Mouse (Mus musculus) C3H10T1/2 (cell line): ENCODE results near the gene Zfp354b. TPM values are rescaled to one million over a fixed set of nuclear protein-coding genes. Genes with fewer than 3 reads are reported as not detected.

Experiments
- polyA plus RNA-seq, 2 experiments: library from polyadenylated mRNA; unstranded; fragments of >200 nt; fragmentation: generic; extraction: Trizol; gene quantifications; one replicate each; pipeline ENCODE4 v1.2.1; 2012; ENCODE audit warnings: missing spikeins in 2 of 2

Gene Zfp354b
- polyA plus RNA-seq = under 1 TPM in 1 of 2 experiments, not detected in 1; 0.14 TPM

GRCm38 (mm10) chr11:50931451-50931866, at the start of gene Zfp354b:
Gene Zfp354b, minus strand, starts transcription at chr11:50931633.

GRCm38 (mm10) chr11:50966230-50966629, 34.8 kb upstream of the Zfp354b start, which contains the start of gene Olfr1378:
Gene Olfr1378, plus strand, starts transcription at chr11:50966530.

GRCm38 (mm10) chr11:50953665-50954064, 22.2 kb upstream of the Zfp354b start, which contains the start of gene Prop1:
Gene Prop1, minus strand, starts transcription at chr11:50953765.

DNA sequence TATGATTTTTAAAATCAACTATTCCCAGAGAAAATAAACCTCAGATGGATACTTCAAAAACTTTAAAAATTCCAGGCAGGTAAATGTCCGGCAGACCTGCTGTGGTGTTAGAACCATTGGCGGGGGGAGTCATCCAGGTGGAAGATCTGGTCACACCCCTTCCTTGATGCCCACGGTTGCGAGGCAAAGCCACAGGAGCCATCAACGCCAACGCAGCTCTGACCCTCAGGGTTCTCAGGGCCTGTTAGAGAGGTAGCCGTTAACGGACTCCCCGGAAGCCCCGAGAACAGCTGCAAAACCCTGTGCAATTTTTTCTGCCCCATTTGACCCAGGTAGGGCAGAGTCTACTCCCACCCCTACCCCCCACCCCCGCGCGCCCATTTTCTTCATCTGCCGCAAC, 12.1 kb upstream of the Zfp354b start, which contains the start of gene 4933414I15Rik:
Gene 4933414I15Rik (minus strand): TSS at position 260 of the 400 bp plus-strand sequence.

DNA sequence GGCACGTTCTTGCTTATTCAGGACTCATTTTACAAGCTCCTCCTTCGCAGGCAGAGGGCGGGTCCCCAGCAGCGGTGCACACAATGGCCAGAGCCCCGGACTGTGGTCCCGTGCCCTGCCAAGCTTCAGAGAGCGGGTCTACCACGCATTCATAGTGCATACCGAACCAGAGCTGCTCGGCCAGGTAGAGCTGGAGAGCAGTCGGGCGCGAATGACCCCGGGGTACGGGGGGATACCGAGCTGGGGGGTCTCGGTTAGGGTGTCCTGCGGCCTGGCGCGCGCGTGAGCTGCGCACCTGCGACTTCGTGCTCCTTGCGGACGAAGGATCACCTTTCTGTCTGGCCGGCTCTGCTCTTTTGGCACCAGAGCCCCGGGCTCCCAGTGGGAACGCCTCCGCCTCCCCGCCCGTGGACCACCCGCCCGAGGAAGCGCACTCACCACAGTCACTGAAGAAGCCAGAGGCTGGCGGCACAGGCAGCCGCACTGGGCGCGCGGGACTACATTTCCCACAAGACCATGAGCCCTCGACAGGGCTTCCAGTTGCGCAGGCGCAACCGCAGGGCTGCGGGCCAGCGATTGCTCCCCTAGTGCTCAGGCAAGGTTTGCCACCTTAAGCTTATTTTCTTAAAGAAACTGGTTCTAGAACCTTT, 15.6 kb downstream of the Zfp354b start, which contains the start of gene Zfp2:
Gene Zfp2 (minus strand): TSS at position 495 of the 650 bp plus-strand sequence.

DNA sequence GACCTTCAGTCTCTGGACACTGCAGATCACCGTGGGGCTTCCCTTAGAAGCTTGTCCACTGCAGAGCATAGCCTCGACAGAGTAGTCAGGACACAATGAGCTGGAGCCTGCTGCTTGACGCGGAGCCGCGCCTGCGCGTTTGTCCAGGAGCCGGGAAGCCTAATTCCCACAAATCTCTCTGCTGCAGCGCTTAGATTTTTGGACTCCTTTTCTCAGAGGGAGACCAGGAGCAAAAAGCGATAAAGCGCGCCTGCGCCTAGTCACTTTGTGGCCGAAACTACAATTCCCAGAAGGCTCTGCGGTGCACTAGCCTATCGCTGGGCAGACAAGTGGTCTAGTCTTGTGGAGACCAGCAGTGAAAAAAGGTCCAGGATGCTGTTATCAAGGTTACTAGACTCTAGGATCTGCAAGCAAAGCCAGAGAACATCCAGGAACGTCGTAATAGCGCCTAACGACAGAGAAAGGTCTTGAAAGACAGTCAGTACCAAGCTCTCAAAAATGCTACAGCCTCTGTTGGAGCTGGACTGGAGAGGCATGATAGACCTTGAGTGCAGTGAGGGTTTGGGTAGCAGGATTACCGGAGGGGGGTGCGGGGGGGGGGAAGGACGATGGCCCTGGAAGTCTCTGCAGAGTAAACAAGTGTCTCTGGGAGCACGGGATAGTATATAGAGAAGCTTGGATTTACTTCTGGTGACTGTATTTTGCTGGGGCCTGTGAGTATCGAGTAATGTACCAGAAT, 43.9 kb downstream of the Zfp354b start, which contains the start of gene Zfp454:
Gene Zfp454 (minus strand): TSS at position 262 of the 739 bp plus-strand sequence.

Other genes with a start within 250 kb of the Zfp354b start
- 1 to 10 TPM in 1 of 2 experiments, under 1 TPM in 1; 0.15 to 3.1 TPM for gene Zfp354c, start 103.9 kb downstream of the Zfp354b start, polyA plus RNA-seq
- under 1 TPM in 1 of 2 experiments, not detected in 1; 0.01 TPM for gene Zfp879, start 90.1 kb downstream of the Zfp354b start, polyA plus RNA-seq
- not detected for gene Grm6, start 80.9 kb downstream of the Zfp354b start, polyA plus RNA-seq
- gene Zfp454, start 44.0 kb downstream of the Zfp354b start, polyA plus RNA-seq = under 1 TPM in 1 of 2 experiments, not detected in 1; 0.04 TPM
- under 1 TPM; 0.22 to 0.54 TPM for gene Zfp2, start 15.5 kb downstream of the Zfp354b start, polyA plus RNA-seq
- gene 4933414I15Rik, start 12.1 kb upstream of the Zfp354b start, polyA plus RNA-seq = not detected
- gene Prop1, start 22.1 kb upstream of the Zfp354b start, polyA plus RNA-seq = not detected
- gene Olfr1378, start 34.9 kb upstream of the Zfp354b start, polyA plus RNA-seq = not detected
- not detected for gene Olfr1377, start 50.3 kb upstream of the Zfp354b start, polyA plus RNA-seq
- not detected for gene Olfr51, start 72.0 kb upstream of the Zfp354b start, polyA plus RNA-seq
- gene Olfr54, start 82.6 kb upstream of the Zfp354b start, polyA plus RNA-seq = not detected
- not detected for gene Olfr1375, start 116.5 kb upstream of the Zfp354b start, polyA plus RNA-seq
- 1 to 10 TPM in 1 of 2 experiments, under 1 TPM in 1; 0.08 to 1.4 TPM for gene Zfp354a, start 127.6 kb upstream of the Zfp354b start, polyA plus RNA-seq